Mouse (Mus musculus): ENCODE data around the gene Tnfaip6. TPM values are rescaled to one million over a fixed set of nuclear protein-coding genes. Genes with fewer than 3 reads are reported as not detected.
A peak's percentile ranks its signal among the peaks of the same experiment; 100 is the strongest.

Gene Tnfaip6
- polyA plus RNA-seq, 1 experiment from 2014 or later: not detected

GRCm38 (mm10) chr2:52073141-52073904 is 35.5 kb downstream of the Tnfaip6 start:
- CTCF ChIA-PET: no interaction called here
- H3K27me3 ChIP-seq: peaks cover 2% of the 10 kb centered on the region
- DNase-seq (ENCODE audit: low read depth, low spot score) (no peak), ATAC-seq (peak; percentile 59)
- TF ChIP-seq CTCF (IDR thresholded peaks at IDR 0.05): no peak
- in situ Hi-C loops (cut with MboI; ENCODE audit: low pct_unique_long_range_greater_than_20kb): loop anchor here (10.0 kb wide), 2 partner anchors 99 to 139 kb away; partner anchors contain the start of genes Nmi and Rbm43
- POLR2A ChIA-PET: no interaction called here

GRCm38 (mm10) chr2:52078666-52079065 is 40.9 kb downstream of the Tnfaip6 start:
- no peaks in the 10 kb centered on the region for H3K27me3 ChIP-seq
- ATAC-seq: no peak
- ChIA-PET CTCF (no interaction called here), POLR2A (interaction anchor here (0.8 kb wide), 1 partner anchor 10 kb away, joined by 4 read pairs; no protein-coding TSS in a partner anchor)
- TF ChIP-seq CTCF (IDR thresholded peaks at IDR 0.05): no peak
- in situ Hi-C loops (cut with MboI; ENCODE audit: low pct_unique_long_range_greater_than_20kb): loop anchor here (10.0 kb wide), 2 partner anchors 104 to 144 kb away; partner anchors contain the start of genes Nmi and Rbm43
- no peak for DNase-seq (ENCODE audit: low read depth, low spot score)

GRCm38 (mm10) chr2:52084013-52084412 is 46.2 kb downstream of the Tnfaip6 start:
- in situ Hi-C loops (cut with MboI; ENCODE audit: low pct_unique_long_range_greater_than_20kb): no loop called here
- CTCF ChIA-PET: interaction anchor here (0.7 kb wide), 1 partner anchor 9 kb away, joined by 3 read pairs; no protein-coding TSS in a partner anchor
- no peak for TF ChIP-seq CTCF (IDR thresholded peaks at IDR 0.05)

GRCm38 (mm10) chr2:52084571-52084970 is 46.8 kb downstream of the Tnfaip6 start:
- CTCF ChIA-PET: no interaction called here
- no peaks in the 10 kb centered on the region for H3K27me3 ChIP-seq
- in situ Hi-C loops (cut with MboI; ENCODE audit: low pct_unique_long_range_greater_than_20kb): no loop called here
- no peak for DNase-seq (ENCODE audit: low read depth, low spot score)
- ATAC-seq: no peak
- no peak for TF ChIP-seq CTCF (IDR thresholded peaks at IDR 0.05)
- POLR2A ChIA-PET: no interaction called here

More at GRCm38 (mm10) chr2:52084013-52084412, 46.2 kb downstream of the Tnfaip6 start:
- DNase-seq (ENCODE audit: low read depth, low spot score): no peak
- no peaks in the 10 kb centered on the region for H3K27me3 ChIP-seq
- no peak for ATAC-seq
- POLR2A ChIA-PET: interaction anchor here (0.6 kb wide), 1 partner anchor 151 kb away, joined by 3 read pairs; no protein-coding TSS in a partner anchor

Other genes with a start within 250 kb of the Tnfaip6 start
- 30.5 TPM for gene Rbm43, start 102.8 kb upstream of the Tnfaip6 start, polyA plus RNA-seq (2021)
- 19.1 TPM for gene Nmi, start 64.5 kb upstream of the Tnfaip6 start, polyA plus RNA-seq (2021)
- 22.8 TPM for gene Rif1, start 34.8 kb downstream of the Tnfaip6 start, polyA plus RNA-seq (2021)